Mouse (Mus musculus) liver, postnatal 0 days (tissue): ENCODE data around the gene Fam69a.

ENCODE experiments used
- CTCF ChIP-seq: sonication (generic); IDR thresholded peaks from 2 replicates; pipeline ENCODE4 v1.5.1; 2016; ENCODE audit warnings: antibody characterized with exemption, low read depth
- EP300 ChIP-seq: IDR thresholded peaks from 2 replicates; pipeline ENCODE4 v1.6.1; 2016; ENCODE audit warnings: antibody characterized with exemption, low read depth, mild to moderate bottlenecking

DNA sequence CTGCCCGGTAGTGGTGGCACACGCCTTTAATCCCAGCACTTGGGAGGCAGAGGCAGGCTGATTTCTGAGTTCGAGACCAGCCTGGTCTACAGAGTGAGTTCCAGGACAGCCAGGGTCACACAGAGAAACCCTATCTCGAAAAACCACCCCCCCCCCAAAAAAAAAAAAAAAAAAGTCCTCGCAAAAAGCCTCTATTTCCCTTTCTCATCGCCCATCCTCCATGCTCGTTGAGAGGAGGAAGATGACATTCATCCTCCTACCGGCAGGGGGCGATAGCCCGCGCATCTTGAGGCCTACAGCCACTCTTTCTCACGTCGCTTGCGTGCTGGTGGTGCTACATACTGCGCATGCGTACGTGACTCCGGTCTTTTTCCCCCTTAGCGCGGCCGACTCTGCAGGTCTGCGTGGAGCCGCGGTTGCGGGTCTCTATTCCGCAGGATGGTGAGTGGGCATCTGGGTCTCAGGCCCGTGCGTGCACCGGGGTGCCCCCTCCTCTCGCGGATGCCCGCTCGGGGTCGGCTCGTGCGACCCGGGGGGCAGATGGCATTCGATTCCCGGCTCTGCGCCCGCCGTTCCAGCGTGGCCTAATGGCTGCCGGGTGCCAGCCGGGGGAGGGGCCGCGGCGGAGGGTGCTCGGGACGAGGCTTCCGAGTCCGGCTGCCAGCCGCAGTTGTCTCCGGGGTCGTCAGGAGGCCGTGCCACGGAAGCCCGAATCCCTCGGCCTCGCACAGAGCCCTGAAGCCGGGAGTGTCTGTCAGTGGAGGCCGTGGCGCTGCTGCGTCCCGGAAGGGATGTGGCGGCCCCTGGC lies 86.5 kb downstream of the Fam69a start, which contains the start of gene Rpl5:
- TF ChIP-seq EP300 (no peak), CTCF (peak; percentile 99)
